Comparison of ENCODE assay signal across 8 mouse cellular contexts in the genomic region with DNA sequence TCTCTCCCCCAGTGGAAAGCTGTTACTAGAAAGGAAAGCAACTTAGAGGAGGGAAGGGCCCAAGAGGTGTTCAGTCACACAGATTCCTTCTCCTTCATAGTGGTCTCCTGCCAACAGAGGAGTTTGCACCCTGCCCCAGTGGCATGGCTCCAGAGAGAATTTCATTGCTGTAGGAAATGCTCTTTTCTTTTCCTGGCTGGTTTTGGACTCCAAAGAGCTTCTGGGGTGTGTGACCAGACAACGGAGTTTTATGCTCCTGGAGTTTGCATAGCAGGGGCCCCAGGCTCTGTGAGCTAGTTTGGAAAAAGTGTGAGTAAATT. TPM values are rescaled to one million over a fixed set of nuclear protein-coding genes. Genes with fewer than 3 reads are reported as not detected.
A peak's percentile ranks its signal among the peaks of the same experiment; 100 is the strongest.
DNase-seq lines count a peak whose midpoint lies in the region; ATAC-seq and TF ChIP-seq lines count a peak whose summit lies in the region.

No protein-coding gene starts in this region.

- TF ChIP-seq CTCF in small intestine, adult 2 months (IDR thresholded peaks at IDR 0.05; ENCODE audit: extremely low read depth, insufficient read length, insufficient replicate concordance, low read depth, low read length): no peak

- H3K4me1 ChIP-seq in embryonic facial prominence, embryonic 12.5 days: no peaks in the 10 kb centered on the region
- no peaks in the 10 kb centered on the region; the same call in 1 of the 2 replicates for H3K4me1 ChIP-seq in liver, embryonic 11.5 days (replicated peaks; ENCODE audit: control insufficient read depth, insufficient read depth, low read length)
- H3K4me1 ChIP-seq in small intestine, adult 2 months (ENCODE audit: control insufficient read depth, insufficient read depth, insufficient read length, low read length): peaks cover 12% of the 10 kb centered on the region; the same call in 1 of the 2 replicates

- DNase-seq in left cerebral cortex, postnatal 4 days: peak; percentile 12
- no peak for DNase-seq in left cerebral cortex, adult 9 months (ENCODE audit: low spot score in 2 of 2)
- DNase-seq in heart, postnatal 4 days: peak; percentile 16
- DNase-seq in liver, embryonic 11.5 days (ENCODE audit: low spot score): no peak
- DNase-seq in left cerebral cortex, adult 18-20 months (ENCODE audit: low spot score in 2 of 2): no peak
- no peak for DNase-seq in frontal cortex, postnatal 36 days (ENCODE audit: low spot score in 2 of 2)

- H3K4me3 ChIP-seq in embryonic facial prominence, embryonic 12.5 days: peak overlapping the region; percentile 75
- H3K4me3 ChIP-seq in liver, embryonic 11.5 days (ENCODE audit: low read depth, low read length): peak overlapping the region; percentile 68
- peak overlapping the region; percentile 88 for H3K4me3 ChIP-seq in small intestine, adult 2 months (ENCODE audit: low read depth, low read length)

- peak overlapping the region; percentile 61 for H3K4me2 ChIP-seq in embryonic facial prominence, embryonic 12.5 days (replicated peaks)
- H3K4me2 ChIP-seq in liver, embryonic 11.5 days: peak overlapping the region; percentile 85

- no peak for ATAC-seq in embryonic facial prominence, embryonic 12.5 days (ENCODE audit: insufficient number of reproducible peaks, insufficient read depth, low FRiP score, low TSS enrichment)
- no peak for ATAC-seq in liver, embryonic 11.5 days (replicated peaks; ENCODE audit: low FRiP score)

- WGBS in embryonic facial prominence, embryonic 12.5 days: 8% methylated on average over 1 of the region's 1 CpGs
- 7% methylated on average over 1 of the region's 1 CpGs for WGBS in liver, embryonic 11.5 days
- 7% methylated on average over 1 of the region's 1 CpGs for WGBS in small intestine, adult 2 months

- no peaks in the 10 kb centered on the region for H3K27me3 ChIP-seq in embryonic facial prominence, embryonic 12.5 days
- peaks cover 6% of the 10 kb centered on the region; the same call in 1 of the 2 replicates for H3K27me3 ChIP-seq in liver, embryonic 11.5 days (replicated peaks; ENCODE audit: control insufficient read depth, insufficient read depth, low read length)
- no peaks in the 10 kb centered on the region for H3K27me3 ChIP-seq in small intestine, adult 2 months (ENCODE audit: control insufficient read depth, insufficient read depth, low read length)

- peak overlapping the region; percentile 80; the same call in 1 of the 2 replicates for H3K27ac ChIP-seq in embryonic facial prominence, embryonic 12.5 days
- 0 out of 2 replicates have a peak overlapping the region, but pooled peaks have one; percentile 26 for H3K27ac ChIP-seq in liver, embryonic 11.5 days (ENCODE audit: low read depth, low read length)
- peak overlapping the region; percentile 99 for H3K27ac ChIP-seq in small intestine, adult 2 months (ENCODE audit: insufficient read depth, low read depth, low read length)

- peak overlapping the region; percentile 73 for H3K9ac ChIP-seq in embryonic facial prominence, embryonic 12.5 days
- peak overlapping the region; percentile 67 for H3K9ac ChIP-seq in liver, embryonic 11.5 days (ENCODE audit: low read depth, low read length)

- no peak for TF ChIP-seq POLR2A in small intestine, adult 2 months (IDR thresholded peaks at IDR 0.05; ENCODE audit: low read depth, low read length)

- no peaks in the 10 kb centered on the region for H3K36me3 ChIP-seq in embryonic facial prominence, embryonic 12.5 days
- no peaks in the 10 kb centered on the region for H3K36me3 ChIP-seq in liver, embryonic 11.5 days (ENCODE audit: control insufficient read depth, insufficient read depth, low read length)
- no peaks in the 10 kb centered on the region for H3K36me3 ChIP-seq in small intestine, adult 2 months (ENCODE audit: control insufficient read depth, insufficient read depth, low read length)

- intact Hi-C loops in left cerebral cortex, postnatal 4 days (cut with DNase I): loop anchor here (10.0 kb wide), 1 partner anchor 203 kb away; no protein-coding TSS in a partner anchor

- H3K9me3 ChIP-seq in embryonic facial prominence, embryonic 12.5 days: no peaks in the 10 kb centered on the region
- H3K9me3 ChIP-seq in liver, embryonic 11.5 days (ENCODE audit: control insufficient read depth, low read length): no peaks in the 10 kb centered on the region

RNA-seq across cellular contexts. Expression of a gene that starts 0.7 kb away (rescaled TPM):
- 1 to 10 TPM; 5.5 to 7.5 TPM for total RNA-seq in left cerebral cortex, postnatal 4 days (2021)
- 11.7 and 12.9 TPM in 2 replicates for polyA plus RNA-seq in embryonic facial prominence, embryonic 12.5 days (2016; fragmentation: Nextera tagmentation; extraction: Ambion mirVana)
- 10 to 100 TPM in 1 of 2 experiments, 1 to 10 TPM in 1; 8.0 to 10.6 TPM for total RNA-seq in heart, postnatal 4 days (2021)
- 6.8 and 7.3 TPM in 2 replicates for polyA plus RNA-seq in liver, embryonic 11.5 days (2014; fragmentation: Nextera tagmentation; extraction: Ambion mirVana)
- 1.6 and 4.5 TPM in 2 replicates for polyA plus RNA-seq in small intestine, adult 2 months (2012; rRNA removed)
- 1 to 10 TPM; 2.1 to 4.8 TPM for total RNA-seq in left cerebral cortex, adult 18-20 months (2021)

Comparison
In these comparisons a context has a peak if more than half of its experiments do, and no peak if none do; other contexts are left out.
1. DNase-seq: peak in left cerebral cortex, postnatal 4 days (single experiment) and heart, postnatal 4 days (single experiment); none in left cerebral cortex, adult 9 months (0 of 2), liver, embryonic 11.5 days (single experiment), left cerebral cortex, adult 18-20 months (0 of 2) and frontal cortex, postnatal 36 days (0 of 2).
2. H3K27ac ChIP-seq: peak in every context shown above with its lines; median percentile 99 in small intestine, adult 2 months; 80 in embryonic facial prominence, embryonic 12.5 days; 26 in liver, embryonic 11.5 days.
3. Peak in every context shown above with its lines, with median percentiles within 50 percentile points of each other: H3K4me3 ChIP-seq.